Mouse (Mus musculus) adrenal gland, adult 2 months (tissue): ENCODE measurements at regions not wholly inside any gene's neighbourhood (a gene's known extent, or its start where the extent isn't known, plus 50 kb on each side); places are given as distances from the start of the nearest gene placed in this dataset.
"Not testable (repeated sequence)": the region's sequence is repeated elsewhere in the genome, so short reads cannot be mapped to it uniquely, and the experiment has no call there.

ENCODE experiments used
- DNase-seq: peaks from one replicate; pipeline ENCODE4 v3.0.0; 2021

DNA sequence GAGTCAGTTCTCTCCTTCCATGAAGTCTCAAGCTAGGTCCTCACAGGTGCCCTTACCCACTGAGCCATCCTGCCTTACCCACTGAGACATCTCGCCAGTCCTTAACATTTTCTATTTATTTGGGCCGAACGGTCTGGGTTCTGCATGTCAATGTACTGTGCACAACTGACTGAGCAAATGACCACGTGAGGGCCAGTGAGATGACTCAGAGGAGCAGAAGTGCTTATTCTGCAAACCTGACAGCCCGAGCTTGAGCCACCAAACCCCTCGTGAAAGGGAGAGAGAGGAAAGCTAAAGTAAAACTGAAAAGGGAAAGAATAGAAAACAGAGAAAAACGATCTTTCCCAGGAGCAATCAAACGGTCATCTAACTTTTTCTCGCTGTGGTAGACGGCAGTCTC, 52.2 kb upstream of the Nmd3 start:
- peak; percentile 49 for DNase-seq

DNA sequence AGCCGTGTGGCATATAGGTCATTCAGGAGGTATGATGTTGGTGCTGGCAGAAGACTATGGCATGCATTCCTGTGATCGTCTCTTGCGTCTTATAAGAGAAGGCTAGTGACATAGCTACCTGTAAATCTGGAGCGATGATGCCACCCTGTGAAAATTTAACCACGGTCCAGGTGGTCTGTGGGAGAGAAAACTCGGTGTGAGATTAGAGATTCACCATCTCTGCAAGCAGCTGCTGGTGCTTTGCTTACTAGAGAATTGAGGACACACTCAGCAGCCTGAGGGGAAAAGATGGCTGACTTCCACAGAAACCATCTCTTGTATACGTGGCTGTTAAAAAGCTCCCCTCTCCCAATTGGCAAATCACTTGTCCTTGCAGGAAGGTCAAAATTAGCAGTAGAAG, 54.0 kb upstream of the Nmd3 start:
- DNase-seq, result no peak

- no peak for DNase-seq
These were observed 54.4 kb upstream of the Nmd3 start for GRCm38 (mm10) chr3:69667359-69667758.

- no peak for DNase-seq
These were observed 57.5 kb upstream of the Nmd3 start for GRCm38 (mm10) chr3:69664277-69664676.

DNA sequence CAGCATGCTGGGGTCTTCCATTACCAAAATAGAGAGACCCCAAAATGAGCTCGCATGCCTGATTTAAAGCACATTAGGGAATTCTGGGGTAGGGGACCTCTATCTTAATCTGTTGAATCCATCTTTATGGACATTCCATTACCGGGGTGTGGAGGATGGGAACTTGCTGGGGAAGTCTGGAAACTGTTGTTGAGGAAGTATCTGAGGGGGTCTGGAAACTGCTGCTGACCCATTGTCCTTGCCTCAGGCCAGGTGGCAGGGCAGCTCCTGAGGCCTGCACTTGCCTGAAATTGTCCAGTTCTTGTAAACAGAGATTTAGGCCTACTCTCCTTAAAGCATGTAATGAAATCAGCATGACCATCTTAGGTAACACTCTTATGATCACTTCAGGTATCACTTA, 59.4 kb upstream of the B3galnt1 start:
- DNase-seq, result no peak

- DNase-seq, result peak; percentile 51
These were observed 58.8 kb upstream of the B3galnt1 start for GRCm38 (mm10) chr3:69657570-69657969.

DNA sequence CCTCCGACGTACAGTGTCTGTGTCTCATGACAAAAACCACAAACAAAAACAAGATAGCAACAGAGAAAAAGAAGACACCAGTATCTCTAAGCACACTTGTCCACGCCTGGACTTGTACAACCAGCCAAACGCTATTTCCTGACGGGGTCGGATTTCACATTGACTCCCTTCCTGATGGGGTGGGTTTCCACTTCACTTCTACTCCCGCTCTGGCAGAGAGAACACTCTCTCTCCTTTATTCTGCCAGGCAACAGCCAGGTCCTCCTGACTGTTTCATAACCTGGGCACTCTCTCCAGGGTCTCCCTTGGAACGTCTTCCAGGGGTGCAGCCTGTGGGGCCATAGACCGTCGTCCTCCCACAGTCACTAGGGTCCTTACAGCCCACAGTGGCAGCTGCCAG, 56.9 kb upstream of the B3galnt1 start:
- not testable (repeated sequence) for DNase-seq

GRCm38 (mm10) chr3:69655001-69655400, 56.2 kb upstream of the B3galnt1 start:
- DNase-seq, result peak; percentile 56

DNA sequence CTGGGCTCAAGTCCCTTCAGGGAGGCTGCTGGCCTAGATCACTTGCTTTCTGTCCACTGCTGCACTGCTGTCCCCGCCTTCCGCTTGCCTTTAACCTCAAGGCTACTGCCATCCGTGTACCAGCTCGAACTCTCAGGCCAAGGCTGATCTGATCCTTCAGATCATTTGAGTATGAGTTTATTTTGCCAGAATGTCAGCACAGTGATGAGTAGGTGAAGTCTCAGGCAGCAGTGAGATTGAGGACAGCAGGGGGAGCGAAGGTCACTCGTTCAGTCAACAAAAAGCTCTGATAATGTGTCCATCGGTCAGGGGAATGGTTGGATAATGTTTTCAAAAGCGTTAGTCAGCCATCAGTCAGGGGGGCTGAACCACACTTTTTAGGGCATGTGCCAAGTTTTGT, 54.6 kb upstream of the B3galnt1 start:
- DNase-seq, result peak; percentile 87

DNA sequence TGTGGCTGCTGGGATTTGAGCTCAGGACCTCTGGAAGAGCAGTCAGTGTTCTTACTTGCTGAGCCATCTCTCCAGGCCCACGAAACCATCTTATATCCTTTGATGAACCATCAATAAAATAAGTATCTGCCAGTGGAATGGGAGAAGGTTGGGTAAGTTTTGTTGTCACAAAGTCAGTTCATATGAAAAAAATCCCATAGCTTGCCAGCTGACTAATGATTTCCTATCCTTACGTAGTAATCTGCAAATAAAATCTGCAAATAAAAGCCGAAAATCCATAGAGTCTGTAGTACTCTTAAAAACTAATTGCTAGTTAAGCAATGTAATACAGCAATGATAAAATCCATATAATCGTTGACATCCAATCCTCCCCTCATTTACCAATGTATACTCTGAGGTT, 50.8 kb upstream of the B3galnt1 start:
- DNase-seq, result no peak
